Mouse (Mus musculus): ENCODE data around the gene Mroh7.

- TF ChIP-seq CTCF (IDR thresholded peaks at IDR 0.05; ENCODE audit: insufficient read depth, low read length): no peak
- TF ChIP-seq POLR2A (IDR thresholded peaks at IDR 0.05; ENCODE audit: borderline replicate concordance, extremely low read depth, low read depth, low read length): no peak
Measured at GRCm38 (mm10) chr4:106643483-106644217, 87.1 kb downstream of the Mroh7 start.

Measured in lung, adult 2 months (tissue).